Mouse (Mus musculus) embryo, embryonic 9.5 days (tissue): ENCODE data around the gene Agfg2.
"Not testable (repeated sequence)": the region's sequence is repeated elsewhere in the genome, so short reads cannot be mapped to it uniquely, and the experiment has no call there.

Experiments
- DNase-seq: peaks from one replicate; pipeline ENCODE4 v3.0.0-alpha.2; 2017; ENCODE audit errors: extremely low spot score

Gene Agfg2

DNA sequence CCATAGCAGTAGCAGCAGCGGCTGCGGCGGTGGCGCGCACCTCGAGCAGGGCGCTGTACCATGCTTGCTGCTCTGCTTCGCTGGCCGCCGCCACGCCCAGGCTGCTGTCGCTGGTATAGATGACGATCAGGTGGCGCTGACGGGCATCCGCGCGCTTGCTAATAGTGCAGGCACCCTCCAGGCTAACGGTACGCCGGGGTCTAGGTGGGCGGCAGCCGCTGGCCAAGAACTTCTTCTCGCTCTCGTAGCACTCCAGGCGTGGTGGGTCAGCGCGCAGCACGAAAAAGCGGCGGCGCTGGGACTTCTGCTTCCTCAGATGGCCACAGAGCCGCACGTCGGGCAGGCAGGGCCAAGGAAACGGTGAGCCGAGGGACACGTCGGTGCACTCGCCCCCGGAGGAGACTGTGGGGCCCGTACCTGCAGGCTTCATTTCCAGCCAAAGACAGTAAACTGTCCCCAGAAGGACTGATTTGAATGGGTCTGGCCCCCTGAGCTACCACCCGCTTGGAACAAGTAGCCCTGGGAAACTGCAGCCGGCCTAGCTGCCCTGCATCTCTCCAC lies 39.4 kb downstream of the Agfg2 start:
- DNase-seq = no peak

GRCm38 (mm10) chr5:137644484-137644883 lies 40.0 kb downstream of the Agfg2 start:
- DNase-seq = no peak

DNA sequence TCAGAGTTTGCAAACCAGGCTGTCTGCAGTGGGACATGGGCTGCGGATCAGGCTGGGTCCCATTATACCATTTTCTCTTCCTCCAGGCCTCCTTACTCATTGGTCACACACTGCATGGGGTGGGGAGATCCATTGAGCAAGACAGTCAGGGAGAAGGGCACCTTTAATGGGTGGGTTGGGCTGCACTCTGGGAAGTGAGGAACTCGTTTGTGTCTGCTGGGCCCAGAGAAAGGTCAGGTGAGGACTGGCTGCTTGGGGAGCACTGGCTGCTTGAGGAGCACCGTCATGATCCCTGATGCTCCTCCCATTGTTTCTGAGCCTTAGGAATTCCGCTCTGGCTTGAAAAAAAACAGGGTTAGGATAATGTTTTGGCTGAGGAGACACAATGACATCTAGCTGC lies 41.6 kb downstream of the Agfg2 start:
- DNase-seq = no peak

DNA sequence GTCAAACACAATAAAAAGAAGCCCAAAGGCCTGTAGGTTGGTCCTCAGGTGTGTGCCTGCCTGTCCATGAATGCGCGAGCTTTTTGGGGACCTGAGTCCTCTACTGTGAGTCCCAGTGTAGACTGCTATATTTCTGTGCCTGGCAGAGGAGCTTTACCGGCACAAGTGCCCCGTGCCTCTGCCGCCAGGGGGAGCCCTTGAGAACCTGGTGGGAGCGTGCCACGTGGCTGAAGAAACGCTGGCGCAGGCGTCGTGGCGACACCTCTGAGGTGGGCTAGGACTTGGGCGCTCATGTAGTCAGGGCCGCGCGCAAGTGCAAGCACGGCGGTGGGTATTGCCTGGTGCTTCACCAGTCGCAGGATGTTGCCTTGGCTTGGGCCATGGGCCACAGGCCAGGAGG lies 43.5 kb downstream of the Agfg2 start, which contains the start of gene Sap25:
TSS of gene Sap25 (plus strand) at position 281 of the 400 bp plus-strand sequence.
- no peak for DNase-seq

DNA sequence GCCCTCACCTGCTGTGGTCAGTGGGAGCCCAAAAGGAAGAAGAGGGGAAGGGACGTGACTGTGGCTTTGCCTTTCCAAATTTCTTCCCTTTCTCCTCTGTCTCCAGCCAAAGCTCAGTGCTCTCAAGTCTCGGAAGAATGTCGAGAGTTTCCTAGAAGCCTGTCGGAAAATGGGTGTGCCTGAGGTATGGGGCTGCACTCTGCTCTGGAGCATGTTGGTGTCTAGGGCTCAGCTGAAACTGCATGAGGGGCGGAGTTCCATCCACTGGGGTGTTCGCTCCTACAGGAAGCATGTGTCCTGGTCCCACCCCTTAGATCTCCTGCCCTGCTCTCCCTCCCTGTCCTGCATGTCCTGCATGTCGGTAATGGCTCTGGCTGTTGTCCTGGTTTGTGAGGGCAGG lies 45.1 kb downstream of the Agfg2 start:
- no peak for DNase-seq

GRCm38 (mm10) chr5:137633397-137634084 lies 51.0 kb downstream of the Agfg2 start:
- no peak for DNase-seq

DNA sequence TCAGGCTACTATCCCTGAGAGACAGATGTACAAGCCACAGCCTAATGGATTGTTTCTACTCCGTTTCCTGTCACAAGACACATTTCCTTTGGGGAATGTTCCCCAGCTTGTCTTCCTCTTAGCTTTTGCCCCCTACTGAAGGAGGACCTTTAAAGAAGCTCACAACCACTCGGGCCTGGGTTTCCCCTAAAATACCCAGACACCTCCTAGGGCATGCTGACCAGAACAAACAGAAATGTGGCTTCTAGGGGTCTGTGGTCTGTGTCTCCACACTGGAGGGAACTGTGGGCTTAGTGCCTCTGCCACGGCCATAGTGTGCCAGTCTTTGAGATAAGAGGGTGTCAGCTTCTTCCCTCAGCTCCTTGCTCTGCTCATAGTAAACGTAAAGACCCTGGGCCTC lies 52.9 kb downstream of the Agfg2 start:
- DNase-seq = no peak

DNA sequence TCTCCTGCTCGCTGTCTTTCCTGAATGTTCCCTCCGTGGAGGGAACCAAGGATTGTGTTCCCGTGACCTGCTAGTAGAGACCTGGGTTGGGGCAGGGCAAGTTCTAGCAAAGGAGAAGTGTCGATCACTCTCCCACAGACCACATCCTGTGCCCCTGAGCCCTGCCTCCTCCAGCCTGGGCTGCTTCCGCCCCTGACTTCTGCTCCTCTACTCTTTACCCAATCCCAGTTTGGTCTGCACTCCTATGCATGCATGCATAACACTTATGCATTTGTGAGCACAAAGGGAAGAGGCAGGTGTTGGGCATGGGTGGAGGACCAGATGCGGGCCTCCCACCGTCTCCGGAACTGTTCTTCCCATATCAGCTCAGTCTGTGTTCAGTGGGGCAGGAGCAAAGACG lies 53.4 kb downstream of the Agfg2 start:
- DNase-seq = no peak

DNA sequence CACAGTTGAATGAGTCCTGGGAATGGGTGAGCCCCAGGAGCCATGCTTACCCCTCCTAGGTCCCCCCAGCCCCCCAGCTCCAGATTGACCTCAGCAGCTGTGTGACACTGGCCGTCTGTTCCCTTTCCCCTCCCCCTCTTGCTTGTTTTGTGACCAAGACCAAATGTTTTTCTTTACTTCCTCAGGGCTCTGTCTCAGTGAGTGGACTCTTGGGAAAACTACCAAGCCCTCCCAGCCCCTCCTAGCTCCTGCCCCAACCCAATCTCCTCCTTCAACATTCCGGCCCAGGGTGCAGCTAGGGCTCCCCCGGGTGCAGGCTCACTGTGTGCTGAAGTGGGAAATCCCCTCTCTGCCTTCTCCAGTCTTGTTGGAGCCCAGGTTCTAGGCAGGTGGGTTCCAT lies 53.9 kb downstream of the Agfg2 start:
- no peak for DNase-seq

DNA sequence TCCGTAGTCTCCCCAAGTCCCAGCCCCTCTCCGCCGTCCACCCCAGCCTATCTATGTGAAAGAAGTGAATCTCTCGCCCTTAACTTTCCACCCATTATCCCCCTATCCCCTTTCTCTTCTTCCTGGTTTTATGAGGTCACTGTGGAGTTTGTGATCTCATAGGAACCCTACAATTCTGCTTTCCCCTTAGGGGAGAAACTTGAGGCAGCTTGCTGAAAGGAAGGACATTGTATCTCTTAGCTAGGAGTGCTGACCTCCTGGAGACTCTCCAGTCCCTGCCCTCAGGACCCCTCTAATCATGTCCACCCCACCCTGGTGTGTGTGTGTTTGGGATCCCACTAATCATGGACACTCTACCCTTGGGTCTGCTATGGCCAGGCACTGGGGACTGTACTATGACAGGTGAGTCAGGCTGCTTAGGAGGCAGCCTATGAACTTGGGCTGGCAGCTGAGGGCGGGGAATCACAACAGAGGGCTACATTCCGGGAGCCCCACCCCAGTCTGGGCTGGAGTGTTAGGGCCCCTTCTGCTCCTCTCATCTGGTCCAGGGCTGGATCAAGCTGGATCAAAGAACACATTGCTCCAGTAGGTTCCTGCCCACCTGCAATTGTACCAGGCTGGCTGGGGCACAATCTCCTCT lies 54.5 kb downstream of the Agfg2 start:
- DNase-seq = no peak

GRCm38 (mm10) chr5:137629306-137629721 lies 55.2 kb downstream of the Agfg2 start:
- DNase-seq = no peak

DNA sequence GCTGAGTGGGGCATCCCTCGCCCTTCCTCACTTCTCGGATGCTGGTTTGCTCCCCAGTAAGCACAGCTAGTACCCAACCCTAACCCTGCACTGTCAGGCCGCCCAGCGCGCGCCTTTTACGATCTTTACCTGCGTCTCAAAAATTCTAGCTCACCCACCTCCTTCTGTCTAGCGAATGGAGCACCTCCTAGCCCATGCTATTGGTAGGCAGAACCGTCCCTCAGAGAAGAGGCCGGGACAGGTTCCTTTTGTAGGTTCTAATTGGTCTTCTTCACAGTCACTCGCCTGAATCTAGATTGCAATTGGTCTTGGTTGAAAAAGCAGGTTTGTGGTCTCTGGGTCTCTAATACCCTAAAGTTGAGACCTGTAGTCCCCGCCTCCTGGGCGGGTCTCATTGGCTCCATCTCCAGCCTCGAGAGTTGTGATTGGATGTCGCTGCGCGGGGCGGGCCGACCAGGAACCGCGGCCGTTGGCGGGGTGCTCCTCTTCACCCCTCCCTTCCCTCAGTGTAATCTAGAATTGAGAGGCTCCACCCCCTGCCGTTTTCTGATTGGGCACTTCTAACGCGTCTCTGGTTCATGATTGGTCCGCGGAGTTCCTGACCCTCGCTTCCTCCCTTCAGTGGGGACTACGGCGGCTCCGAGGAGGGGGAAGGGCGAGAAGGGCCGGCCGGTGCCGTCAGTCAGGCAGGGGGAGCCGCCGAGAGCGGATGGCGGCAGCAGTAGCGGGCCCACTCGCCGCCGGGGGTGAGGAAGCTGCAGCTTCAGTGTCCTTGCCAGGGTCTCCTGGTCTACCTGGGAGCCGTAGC lies 55.8 kb downstream of the Agfg2 start, which contains the start of the genes Fbxo24, Lrch4 and Gm20605:
TSS of gene Fbxo24 (minus strand) at position 505 of the 808 bp plus-strand sequence.
TSS of gene Lrch4 (plus strand) at position 624 of the 808 bp plus-strand sequence.
TSS of gene Gm20605 (plus strand) at position 678 of the 808 bp plus-strand sequence.
- DNase-seq = peak; percentile 99

GRCm38 (mm10) chr5:137627991-137628390 lies 56.5 kb downstream of the Agfg2 start:
- no peak for DNase-seq

DNA sequence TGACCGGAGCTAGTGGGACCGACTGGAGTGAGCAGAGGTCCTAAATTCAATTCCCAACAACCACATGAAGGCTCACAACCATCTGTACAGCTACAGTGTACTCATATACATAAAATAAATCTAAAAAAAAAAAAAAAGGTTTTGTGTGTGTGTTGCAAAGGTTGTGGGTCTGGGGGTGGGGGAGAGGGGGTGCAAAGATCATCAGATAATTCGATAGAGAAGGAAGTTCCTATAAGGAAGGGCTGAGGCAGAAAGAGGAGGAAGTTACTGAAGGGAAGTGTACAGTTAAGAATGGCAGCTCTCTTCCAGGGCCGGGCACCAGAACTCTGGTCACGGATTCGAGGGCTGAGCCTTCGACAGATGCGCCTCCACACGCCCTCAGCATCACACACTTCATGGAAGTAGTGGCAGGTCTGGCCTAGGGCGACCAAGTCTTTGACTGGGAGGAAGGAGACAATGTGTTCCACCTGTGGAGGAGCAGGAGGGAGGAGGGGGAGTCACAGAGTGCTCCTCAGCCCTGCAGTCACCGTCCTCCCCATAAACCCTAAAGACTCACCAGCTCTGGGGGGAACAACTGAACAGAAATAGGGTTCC lies 60.5 kb downstream of the Agfg2 start:
- DNase-seq = no peak

DNA sequence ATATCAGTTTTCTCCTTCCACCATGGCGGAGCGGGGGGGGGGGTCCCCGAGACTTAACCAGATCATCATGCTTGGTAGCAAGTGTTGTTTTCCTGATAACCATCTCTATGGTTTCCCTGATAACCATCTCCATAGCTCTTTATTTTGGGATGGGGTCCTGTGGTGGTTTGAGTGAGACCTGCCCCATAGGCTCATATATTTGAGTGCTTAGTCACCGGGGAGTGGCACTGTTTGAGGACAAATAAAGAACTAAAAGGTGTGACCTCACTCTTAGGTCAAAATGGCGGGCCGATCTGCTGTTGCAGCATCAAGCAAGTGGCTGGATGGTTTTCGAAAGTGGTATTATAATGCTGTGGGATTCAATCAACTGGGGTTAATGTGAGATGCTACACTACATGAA lies 69.2 kb downstream of the Agfg2 start:
- DNase-seq = no peak

DNA sequence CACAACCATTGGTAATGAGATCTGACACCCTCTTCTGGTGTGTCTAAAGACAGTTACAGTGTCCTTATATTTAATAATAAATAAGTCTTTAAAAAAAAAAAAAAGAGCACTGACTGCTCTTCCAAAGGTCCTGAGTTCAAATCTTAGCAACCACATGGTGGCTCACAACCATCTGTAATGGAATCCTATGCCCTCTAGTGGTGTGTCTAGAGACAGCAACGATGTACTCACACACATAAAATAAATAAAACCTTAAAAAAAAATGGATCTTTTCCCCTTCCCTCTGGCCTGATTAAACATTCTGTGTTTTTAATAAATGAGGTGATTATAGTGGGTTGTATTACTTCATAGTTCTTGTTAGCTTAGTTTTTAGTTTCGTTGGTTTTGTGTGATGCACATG lies 69.6 kb downstream of the Agfg2 start:
- DNase-seq = not testable (repeated sequence)

DNA sequence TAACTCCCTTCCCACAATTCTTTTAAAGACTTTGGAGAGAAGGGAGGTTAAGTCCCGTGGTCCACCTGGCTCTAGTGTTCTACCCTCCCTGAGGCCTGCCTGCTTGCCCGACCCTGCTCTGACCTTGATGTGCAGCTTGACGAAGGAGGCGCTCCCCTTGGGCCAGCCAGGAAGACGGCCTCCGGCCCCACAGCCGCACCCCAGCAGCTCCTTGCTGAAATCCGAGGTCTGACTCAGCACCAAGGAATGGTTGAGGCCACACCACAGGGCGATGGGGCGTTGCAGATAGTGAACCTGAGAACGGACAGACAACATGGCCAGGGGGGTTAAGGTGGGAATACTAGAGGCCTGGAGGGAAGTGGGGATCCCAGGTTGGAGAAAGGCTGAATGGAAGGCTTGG lies 71.0 kb downstream of the Agfg2 start, which contains the start of gene Pcolce:
TSS of gene Pcolce (minus strand) at position 235 of the 400 bp plus-strand sequence.
- no peak for DNase-seq

- DNase-seq = no peak
Measured at GRCm38 (mm10) chr5:137613076-137613475, 71.5 kb downstream of the Agfg2 start.

GRCm38 (mm10) chr5:137611245-137611602 lies 73.3 kb downstream of the Agfg2 start:
- DNase-seq = peak; percentile 82

GRCm38 (mm10) chr5:137610548-137611244 lies 73.8 kb downstream of the Agfg2 start:
- peak; percentile 87 for DNase-seq

DNA sequence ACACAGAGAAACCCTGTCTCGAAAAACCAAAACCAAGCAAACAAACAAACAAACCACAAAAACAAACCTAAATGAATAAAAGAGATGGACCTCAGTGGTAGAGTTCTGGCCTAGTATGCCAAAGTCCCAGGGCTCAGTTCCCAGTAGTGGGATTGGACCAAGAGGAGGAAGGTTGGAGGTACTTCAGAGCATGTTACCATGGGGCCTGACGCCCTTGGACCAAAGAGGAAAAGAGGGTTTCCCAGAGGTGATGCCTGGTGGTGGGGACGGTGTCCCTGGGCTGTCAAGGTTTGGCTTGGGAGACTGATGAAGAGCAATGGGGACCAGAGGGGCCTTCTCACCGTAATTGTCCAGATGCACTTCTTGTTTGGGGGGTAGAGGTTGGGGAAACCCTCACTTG lies 74.5 kb downstream of the Agfg2 start:
- no peak for DNase-seq
